Mouse (Mus musculus) liver, adult 2 months (tissue): ENCODE measurements around the gene Hist2h3b.

Source experiments
- CTCF ChIP-seq: fragments of 200-500 bp; IDR thresholded peaks from 2 replicates; pipeline ENCODE4 v1.5.1; 2011; ENCODE audit warnings: low read depth, low read length, control low read depth
- POLR2A ChIP-seq: fragments of 200-500 bp; IDR thresholded peaks from 2 replicates; pipeline ENCODE4 v1.6.1; 2011; ENCODE audit warnings: low read length, control low read depth; ENCODE audit not compliant: insufficient read depth; ENCODE audit errors: extremely low read depth

DNA sequence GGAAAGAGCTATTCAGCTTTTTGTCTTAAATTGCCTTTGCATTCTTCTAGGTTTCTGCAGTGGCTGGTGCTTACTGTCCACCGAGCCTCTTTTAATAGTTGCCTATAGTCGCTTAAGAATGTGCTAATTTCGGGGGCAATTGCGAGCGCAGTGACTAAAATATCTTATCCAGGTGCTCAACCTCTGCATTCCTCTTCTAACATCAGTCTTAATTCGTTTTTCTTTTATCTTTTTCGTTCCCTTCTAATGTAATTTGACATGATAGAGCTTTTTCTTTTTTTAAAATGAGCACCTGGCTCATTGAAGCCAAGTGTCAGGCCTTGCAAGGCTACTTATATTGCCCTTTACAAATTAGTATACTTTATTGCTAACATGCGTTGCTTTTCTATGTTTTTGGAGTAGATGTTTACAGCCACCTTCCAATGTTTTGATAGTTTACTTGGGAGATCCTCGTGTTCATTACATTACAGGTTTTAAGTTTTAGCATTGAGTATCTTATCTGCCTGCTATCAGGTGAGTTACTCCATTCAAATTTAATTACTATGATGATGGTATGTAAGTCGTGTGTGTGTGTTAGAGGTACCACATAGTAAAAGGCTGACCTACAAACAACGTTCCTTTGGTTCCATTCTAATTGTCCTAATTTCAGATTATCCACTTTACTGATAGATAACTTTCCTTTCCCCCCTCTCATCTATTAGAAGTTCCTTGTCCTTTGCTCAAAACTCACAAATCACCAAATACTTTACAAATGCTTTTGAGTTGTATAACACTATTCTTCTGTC is 20.9 kb upstream of the Hist2h3b start:
- no peak for TF ChIP-seq CTCF
- TF ChIP-seq POLR2A, result no peak
